Mouse (Mus musculus): Measurements from ENCODE around the gene 1700061G19Rik.
"Not testable (repeated sequence)": the region's sequence is repeated elsewhere in the genome, so short reads cannot be mapped to it uniquely, and the experiment has no call there.

1700061G19Rik gene

DNA sequence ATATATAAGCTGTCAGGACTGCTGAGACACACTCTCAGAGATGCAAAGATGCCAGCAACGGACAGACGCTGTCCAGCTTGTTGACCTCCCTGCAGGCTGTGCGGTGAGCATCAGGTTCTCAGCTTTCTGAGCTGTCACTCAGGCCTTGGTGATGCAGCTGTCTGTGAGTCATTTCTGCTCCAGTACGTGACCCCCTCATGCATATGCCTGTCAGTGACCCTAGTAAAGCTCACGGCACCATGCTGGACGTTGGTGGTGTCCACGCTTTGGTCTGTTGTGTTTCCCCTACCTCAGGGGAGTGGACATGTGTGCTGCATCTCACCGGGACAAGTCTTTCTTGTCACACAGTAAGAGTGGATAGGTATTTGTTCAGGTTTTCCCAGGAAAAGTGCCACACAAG is 3.5 kb upstream of the 1700061G19Rik start:
- no peak for DNase-seq (ENCODE audit: low spot score)

DNA sequence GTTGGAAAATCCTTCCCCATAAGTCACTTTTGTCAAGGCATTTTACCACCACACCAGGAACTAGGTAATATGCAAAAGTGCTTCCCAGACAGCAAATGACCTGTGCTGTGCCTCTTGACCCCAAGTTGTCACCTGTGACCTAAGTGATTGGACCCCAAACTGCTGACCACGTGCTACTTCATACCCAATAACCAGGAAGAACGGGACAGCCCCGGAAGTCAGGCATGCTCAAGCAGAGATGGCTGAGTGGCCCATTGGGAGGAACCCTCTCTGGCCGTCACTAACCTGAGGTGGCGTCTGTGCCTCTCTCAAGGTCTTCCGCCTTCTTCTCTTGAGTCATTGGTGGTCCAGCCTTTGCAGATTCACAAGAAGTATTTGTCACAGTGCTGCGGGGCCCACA is 2.8 kb upstream of the 1700061G19Rik start:
- no peak for DNase-seq (ENCODE audit: low spot score)

DNA sequence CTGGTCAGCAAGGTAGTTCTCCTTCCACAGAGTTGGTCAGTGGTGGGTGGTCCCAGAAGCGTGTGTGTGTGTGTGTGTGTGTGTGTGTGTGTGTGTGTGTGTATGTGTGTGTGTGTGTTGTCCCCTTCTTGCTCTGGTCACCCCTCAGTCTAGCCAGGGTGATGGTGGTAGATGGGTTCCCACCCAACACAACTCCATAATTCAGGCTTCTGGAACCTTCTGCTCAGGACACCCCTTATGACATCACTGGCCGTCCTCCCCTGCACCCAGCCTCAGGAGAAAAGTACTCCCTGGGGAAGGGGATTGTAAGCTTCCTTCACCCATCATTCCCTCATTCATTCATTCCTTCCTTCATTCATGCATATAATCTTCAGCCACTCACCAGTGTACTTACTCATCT is 1.0 kb upstream of the 1700061G19Rik start, which contains the start of gene Acsbg2:
Acsbg2 (minus strand) TSS at position 211 of the 400 bp plus-strand sequence.
- no peak for DNase-seq (ENCODE audit: low spot score)

DNA sequence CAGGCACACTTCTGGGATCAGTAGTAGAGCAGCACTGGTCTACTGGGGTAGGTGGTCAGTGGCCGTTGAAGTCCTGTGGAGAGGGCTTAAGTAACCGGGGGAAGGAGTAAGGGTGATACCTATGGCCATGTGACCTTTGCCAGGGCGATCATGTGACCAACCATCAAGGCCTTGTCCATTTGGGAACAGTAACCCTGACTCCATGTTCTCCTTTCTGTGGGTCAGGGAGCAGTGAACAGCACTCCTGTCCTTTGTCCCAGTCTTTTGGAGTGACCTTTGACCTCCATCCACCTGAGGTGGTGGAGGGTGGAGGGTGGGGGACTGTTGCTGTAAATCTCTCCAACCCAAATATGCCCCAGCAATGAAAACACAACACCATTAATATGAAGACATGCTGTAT is 1.2 kb downstream of the 1700061G19Rik start:
- DNase-seq (ENCODE audit: low spot score) = no peak

DNA sequence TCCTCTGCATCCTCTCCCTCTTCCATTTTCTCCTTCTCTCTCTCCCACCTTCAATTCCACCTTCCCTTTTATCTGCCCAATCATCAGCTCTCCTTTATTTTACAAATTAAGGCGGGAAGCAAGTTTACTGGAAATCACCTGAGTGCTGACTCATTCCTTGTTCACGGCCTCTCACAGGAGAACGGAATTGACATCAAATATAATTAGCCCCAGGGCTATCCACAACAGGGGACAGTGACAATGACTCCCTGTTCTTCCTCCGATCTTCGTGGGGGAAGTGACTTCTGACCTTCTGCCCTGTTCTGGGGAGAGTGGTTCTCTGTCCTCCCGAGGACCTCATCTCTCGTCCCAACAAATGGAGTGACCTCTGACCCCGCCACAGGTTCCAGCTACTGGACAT is 1.7 kb downstream of the 1700061G19Rik start:
- DNase-seq (ENCODE audit: low spot score) = peak; percentile 23

DNA sequence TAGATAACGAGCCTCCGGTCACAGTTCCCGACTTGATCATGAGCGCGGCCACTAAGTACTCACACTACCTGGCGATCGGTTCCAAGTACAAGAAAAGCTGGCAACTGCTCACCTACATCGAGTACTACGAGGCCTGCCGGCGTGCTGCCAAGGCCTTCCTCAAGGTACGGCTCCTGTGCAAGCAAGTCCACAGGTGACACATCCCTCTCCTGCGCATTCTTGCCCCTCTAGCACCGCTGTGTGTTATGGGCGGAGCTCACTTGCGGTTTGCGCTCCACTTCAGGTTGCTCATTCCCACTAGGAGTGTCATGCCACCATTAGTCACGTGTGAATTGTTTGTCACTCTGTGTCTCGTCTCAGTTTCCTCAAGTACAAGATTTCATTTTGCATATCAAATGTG is 2.1 kb downstream of the 1700061G19Rik start:
- DNase-seq (ENCODE audit: low spot score) = no peak

DNA sequence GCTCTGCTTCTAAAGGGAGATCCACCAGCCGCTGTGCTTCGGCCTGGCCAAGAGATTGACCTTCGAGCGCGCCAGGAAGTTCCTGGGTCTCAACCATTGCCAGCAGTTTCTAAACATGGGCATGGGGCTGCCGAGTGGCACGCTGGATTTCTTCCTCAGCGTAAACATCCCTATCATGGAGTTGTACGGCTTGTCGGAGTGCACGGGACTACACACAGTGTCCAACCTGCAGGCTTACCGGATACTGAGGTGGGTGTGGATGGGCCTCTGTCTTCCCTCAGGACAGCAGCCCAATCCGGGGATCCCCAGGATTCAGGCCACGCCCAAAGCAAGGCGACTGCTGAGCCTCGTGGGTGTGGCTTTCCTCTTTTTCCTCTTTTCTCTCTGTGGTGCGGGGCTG is 8.3 kb downstream of the 1700061G19Rik start:
- DNase-seq (ENCODE audit: low spot score) = no peak

DNA sequence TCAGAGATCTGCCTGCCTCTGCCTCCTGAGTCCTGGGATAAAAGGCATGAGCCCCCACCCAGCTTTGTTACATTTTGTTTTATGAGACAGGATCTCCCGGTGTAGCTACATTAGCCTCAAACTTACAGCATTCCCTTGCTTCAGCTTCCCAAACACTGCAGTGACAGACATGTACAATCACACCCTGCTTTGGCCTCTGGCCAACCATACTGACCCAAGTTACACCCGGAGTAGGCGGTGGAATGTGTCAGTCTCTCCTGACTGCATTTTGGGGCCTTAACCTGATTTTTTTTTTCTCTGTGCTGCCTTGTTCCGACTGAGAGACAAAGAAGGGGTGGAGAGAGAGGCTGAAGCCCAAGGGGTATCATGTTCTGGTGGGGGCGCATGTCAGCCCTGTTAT is 9.1 kb downstream of the 1700061G19Rik start:
- no peak for DNase-seq (ENCODE audit: low spot score)

DNA sequence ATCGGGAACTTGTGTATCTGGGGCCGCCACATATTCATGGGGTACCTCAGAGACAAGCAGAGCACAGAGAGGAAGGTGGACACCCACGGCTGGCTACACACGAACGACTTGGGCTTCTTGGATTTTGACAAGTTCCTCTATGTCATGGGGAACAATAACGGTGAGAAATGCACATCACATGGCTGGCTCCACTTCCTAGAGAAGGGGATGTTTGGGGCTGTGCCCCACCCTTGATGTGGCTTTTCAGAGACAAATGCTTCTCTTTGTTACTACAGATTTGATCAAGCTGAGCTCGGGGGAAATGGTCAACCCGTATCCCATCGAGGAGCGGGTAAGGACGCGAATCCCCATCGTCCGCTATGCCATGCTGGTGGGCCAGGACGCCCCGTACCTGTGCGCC is 9.5 kb downstream of the 1700061G19Rik start:
- DNase-seq (ENCODE audit: low spot score) = no peak

DNA sequence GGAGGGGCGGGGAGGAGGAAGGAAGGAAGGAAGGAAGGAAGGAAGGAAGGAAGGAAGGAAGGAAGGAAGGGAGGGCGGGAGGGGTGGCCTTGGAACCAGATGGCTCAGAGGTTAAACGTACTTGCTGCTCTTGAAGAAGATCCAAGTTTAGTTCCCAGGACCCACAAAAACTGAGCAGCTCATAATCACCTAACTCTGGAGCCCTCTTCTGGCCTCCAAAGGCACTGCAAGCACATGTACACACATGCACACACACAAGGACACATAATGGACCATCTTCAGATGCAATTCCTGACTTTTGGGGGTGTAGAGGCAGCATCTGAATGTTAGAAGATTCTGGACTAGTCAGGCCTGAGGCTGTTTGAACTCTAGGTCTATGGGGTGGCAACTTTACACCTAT is 12.8 kb downstream of the 1700061G19Rik start:
- DNase-seq (ENCODE audit: low spot score) = no peak

DNA sequence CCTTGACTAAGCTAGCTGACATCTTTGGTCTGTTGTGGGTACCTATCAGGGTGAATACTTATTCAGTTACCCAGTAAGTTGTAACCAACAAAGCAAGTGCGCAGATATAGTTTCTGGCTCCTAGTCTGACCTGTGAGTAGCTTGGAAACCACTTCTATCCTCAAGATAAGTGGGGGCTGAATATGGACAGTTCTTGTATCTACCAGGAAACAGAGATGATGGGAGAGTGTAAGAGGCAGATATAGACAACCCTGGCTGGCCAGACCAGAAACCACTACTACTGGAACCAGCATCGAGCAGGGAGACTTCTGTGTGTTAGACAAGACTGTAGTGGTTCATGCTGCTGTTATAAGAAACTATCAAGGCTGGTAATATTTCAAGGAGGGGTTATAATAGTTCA is 14.7 kb downstream of the 1700061G19Rik start:
- no peak for DNase-seq (ENCODE audit: low spot score)

DNA sequence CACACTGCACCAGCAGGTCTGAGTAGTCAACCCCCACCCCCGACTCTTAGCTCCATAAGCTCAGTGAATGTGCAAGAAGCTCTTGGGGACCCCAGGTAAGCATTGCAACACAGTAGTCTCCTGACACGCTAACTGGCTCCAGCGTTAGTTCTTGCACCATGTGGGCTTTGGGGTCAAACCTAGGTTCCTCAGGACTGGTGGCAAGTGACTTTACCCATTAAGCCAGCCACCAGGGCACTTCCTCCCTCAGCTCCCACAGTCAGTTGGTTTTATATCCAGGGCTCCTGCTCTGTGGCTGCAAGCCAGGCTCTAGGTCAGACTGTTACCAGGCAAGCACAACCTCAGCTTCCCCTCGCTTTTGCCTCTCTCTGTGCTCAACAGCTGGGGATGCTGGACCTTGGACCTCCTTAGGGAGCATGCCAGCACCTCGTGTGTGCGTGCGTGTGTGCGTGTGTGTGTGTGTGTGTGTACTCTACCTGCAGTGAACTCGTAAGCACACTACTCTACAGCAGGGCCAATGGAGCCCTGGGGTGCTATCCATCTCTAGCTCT is 20.2 kb downstream of the 1700061G19Rik start:
- no peak for DNase-seq (ENCODE audit: low spot score)

DNA sequence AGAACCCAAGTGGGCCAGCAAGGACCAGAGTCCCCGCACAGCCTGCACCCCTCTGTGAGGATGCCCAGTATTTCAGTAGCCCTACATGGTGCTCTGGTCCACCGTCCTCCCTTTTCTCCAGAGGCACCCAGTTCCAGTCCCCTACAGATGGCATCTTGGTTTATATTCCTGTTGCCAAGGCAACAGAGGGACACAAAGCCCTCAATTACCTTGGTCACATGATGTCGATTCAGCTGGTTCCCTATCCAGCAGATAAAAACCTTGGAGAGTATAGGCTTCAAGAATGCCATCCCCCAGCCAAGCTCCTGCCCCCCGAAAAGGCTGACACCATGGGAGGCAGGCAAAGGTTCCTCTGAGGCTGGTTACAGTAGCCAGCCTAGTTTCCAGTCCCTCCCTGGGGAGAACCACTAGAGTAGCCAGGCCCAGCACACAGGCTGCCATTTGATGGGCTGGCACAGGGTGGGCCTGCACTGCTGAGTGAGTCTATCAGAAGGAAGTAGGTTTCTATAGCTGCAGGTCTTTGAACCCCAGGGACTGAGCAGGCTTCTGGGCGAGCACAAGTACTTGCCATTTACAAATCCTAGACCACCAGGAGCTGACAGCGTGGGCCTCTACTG is 21.3 kb downstream of the 1700061G19Rik start:
- no peak for DNase-seq (ENCODE audit: low spot score)

DNA sequence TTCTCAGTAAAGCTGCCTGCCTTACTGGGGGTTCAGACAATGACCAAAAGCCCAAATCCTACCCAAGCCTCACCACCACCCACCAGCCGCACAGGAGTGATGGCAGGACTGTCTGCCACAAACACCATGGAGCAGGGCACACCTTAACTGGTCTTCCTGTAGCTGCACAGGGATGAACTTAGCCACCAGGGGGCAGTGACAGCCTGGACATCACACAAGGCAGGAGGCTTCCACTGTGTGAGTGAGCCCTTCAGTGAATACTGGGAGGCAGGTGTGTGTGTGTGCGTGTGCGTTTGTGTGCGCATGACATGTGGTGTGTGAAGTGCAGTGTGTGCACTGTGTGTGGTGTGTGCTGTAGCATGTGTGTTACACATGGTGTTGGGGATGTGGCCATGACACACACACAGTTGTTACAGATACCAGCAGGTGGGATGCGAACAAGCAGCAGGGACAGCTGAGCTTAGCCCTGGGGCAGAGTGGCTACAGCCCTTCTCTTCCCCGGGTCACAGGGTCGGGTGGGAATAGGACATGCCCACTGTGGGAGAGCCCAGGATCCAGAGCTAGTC is 22.4 kb downstream of the 1700061G19Rik start:
- peak; percentile 43 for DNase-seq (ENCODE audit: low spot score)

DNA sequence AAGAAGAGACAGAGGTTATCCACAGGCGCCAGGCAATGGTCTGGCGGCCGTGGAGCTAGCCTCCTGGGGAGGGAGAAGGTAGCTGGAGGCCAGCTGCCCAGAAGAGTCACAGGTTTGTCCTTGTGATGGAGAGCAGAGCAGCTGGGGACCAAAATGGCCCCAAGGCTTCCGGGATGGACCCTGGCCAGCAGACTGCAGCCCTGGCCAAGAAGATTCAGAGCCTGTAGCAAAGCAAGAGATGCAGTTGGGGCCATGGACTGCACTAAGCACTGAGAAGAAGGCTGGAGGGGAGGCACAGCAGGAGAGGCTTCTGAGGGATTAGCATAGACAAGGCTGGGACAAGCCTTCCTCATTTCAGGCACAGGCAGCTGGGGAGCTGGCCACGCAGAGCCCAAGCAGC is 27.4 kb downstream of the 1700061G19Rik start:
- DNase-seq (ENCODE audit: low spot score) = no peak

DNA sequence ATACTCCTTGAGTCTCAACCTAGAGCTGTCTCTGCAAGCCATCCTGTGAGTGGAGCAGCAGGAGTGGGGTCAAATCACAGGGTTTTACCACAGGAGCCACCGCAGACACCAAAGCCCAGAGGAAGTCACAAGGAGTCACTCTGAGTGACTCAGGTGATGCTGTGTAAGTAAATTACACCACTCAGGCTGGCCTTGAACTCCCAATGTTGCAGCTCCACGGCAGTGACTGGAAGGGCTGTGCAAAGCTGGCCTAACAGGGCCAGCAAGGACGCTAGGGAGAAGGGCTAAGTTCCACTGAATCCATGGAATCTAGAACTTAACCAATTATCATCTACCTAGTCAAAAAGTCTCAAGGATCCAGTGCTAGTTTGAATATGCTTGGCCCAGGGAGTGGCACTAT is 30.9 kb downstream of the 1700061G19Rik start:
- no peak for DNase-seq (ENCODE audit: low spot score)

DNA sequence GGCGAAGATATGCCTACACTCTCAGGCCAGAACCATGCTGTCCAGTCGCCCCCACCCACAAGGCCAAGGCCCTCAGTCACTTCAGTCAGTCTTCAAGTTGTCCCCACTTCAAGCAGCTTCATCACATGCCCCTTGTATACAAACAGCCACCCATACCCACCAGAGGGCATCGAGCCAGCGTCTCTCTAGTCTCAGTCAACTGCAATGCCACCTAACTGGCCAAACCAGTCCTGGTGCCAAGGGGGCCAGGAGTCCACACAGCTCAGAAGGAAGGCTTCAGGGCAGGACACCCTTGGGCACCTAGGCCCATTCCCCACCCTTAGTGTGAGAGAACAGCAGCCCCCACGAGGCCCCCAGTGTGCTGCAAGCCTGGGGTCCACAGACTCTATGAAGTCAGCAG is 31.8 kb downstream of the 1700061G19Rik start:
- DNase-seq (ENCODE audit: low spot score) = no peak

DNA sequence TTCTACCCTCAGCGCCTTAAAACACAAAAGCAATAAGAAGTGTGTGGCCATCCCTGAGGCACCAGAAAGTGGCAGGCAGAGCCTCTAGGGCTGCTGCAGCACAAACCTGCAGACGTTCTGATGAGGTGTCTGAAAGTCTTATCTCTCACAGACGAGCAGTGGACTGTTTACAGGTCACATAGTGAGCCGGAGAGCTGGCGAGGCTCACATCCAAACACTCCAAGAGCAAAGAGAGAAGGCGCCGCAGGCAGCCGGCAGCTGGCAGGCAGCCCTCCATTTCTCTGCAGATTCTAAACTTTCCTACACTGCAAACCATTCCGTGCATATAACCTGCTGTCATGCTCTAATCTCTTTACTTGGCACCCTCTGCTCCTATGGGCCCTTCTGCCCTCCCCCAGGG is 32.6 kb downstream of the 1700061G19Rik start:
- DNase-seq (ENCODE audit: low spot score) = peak; percentile 30

DNA sequence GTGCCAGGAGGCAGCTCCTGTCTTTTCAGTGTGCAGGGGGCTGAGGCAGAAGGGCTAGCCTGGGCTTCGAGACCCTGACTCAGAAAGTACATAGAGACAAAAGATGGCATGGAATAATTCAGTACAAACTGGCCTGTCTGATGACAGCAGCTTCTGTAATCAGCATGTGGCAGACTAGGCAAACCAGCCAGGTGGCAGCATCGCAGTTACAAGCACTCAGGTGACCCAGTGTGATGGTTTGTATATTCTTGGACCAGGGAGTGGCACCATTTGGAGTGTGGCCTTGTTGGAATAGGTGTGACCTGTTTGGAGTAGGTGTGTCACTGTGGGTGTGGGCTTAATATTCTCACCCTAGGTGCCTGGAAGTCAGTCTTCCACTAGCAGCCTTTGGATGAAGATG is 34.5 kb downstream of the 1700061G19Rik start:
- not testable (repeated sequence) for DNase-seq (ENCODE audit: low spot score)

DNA sequence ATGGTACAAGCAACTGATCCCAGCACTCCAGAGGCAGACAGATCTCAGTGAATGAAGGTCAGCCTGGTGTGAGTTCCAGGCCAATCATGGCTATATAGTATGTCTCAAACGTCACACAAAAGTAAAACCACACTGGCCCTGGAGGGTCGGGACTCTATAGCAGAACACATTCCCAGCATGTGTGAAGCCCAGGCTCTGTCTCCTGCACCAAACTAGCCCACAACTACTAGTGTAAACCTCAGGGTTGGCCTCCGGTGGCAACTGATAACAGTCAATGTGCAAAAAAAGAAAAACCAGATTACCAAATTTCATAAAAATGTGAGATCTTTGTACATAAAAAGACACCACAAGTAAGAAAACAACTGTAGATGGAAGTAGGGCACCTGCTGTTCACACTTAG is 37.7 kb downstream of the 1700061G19Rik start:
- no peak for DNase-seq (ENCODE audit: low spot score)

DNA sequence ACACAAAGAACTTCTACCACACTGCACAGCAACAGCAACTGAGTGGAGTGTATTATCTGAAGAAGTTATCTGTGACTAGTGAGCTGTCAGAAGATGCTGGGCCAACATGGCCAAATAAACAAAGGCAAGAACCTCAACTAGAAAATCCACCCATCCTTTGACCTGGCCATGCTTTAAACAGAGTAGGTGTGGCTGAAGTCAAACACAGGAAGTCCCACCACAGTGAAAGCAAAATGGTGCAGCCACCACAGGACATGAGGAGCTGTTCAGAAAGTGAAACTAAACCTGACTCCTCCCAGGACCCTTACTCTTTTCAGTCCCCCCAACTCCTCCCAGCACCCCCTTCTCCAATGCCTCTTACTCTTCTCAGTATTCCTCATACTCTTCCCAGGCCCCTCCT is 38.2 kb downstream of the 1700061G19Rik start:
- DNase-seq (ENCODE audit: low spot score) = no peak

DNA sequence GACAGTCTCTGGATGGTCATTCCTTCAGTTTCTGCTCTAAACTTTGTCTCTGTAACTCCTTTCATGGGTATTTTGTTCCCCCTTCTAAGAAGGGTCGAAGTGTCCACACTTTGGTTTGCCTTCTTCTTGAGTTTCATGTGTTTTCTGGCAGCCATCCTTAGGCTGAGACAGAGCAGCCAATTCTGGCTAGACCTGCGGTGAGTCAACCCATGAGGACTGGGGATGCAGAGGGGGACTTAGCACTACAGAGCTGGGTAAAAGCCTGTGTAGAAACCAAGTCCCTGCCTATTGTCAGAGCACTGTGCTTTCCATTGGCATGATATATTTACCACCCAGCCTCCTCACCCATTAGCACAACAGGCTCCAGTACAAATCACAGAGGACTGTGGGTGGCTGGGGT is 41.9 kb downstream of the 1700061G19Rik start:
- DNase-seq (ENCODE audit: low spot score) = no peak

DNA sequence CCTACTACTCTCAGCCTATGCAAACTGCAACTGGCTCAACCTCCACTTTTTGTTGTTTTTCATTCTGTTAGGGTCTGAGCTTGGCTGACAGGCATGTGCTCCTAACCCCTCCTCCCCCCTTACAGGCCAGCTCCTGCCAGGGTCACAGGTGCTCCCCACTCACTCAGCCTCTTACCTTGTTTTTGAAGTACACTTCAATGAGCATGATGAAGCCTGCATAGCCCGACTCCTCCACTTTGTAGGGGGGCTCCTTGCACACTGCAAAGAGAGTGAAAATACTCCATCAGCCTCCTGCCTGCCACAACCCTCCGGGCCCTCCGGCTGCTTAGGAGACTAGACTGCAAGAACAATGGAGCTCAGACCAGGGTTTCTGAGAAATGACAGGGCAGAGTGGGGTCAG is 44.4 kb downstream of the 1700061G19Rik start:
- no peak for DNase-seq (ENCODE audit: low spot score)

DNA sequence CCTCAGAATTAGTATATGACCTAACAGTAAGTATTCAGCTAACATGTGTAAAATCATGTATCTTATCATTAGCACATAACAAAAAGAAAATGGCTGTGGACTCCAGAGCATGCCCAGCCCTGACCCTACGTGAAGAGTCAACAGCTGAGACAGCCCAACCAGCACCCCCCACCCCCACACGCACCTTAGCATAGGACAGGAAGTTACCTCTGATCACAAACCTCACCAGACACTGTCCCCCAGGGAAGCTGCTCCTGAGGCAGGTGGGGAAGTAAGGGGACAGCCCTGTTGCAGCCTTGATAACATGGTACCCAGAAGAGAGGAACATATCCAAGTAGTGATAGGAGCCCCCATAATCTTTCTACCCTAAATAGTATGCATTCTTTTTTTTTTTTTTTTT is 50.7 kb downstream of the 1700061G19Rik start:
- DNase-seq (ENCODE audit: low spot score) = no peak
